Mouse (Mus musculus) myocyte (in vitro differentiated cells): ENCODE results near the gene Frmd4a.

Experiments
- CEBPB ChIP-seq: IDR thresholded peaks from 2 replicates; pipeline ENCODE4 v1.6.1; 2011; ENCODE audit warnings: mild to moderate bottlenecking, moderate library complexity; ENCODE audit not compliant: poor library complexity, insufficient read depth, severe bottlenecking
- E2F4 ChIP-seq: IDR thresholded peaks from one replicate; pipeline ENCODE4 v1.6.1; 2011; ENCODE audit warnings: mild to moderate bottlenecking, control low read depth, moderate library complexity; ENCODE audit not compliant: insufficient read depth
- MAX ChIP-seq: IDR thresholded peaks from one replicate; pipeline ENCODE4 v1.6.1; 2011; ENCODE audit warnings: low read depth, mild to moderate bottlenecking, control low read depth
- MYOD1 ChIP-seq, 3 experiments: IDR thresholded peaks; one replicate each; pipeline ENCODE4 v1.6.1; 2011; ENCODE audit warnings: control low read depth in 2 of 3, low read depth in 2 of 3, mild to moderate bottlenecking in 2 of 3, moderate library complexity in 1 of 3; ENCODE audit not compliant: insufficient read length in 2 of 3, control insufficient read depth in 1 of 3
- MYOG ChIP-seq, 3 experiments: IDR thresholded peaks; one replicate each; pipeline ENCODE4 v1.6.1; 2011; ENCODE audit warnings: control low read depth in 2 of 3, low read depth in 2 of 3, mild to moderate bottlenecking in 2 of 3; ENCODE audit not compliant: insufficient read length in 2 of 3, control insufficient read depth in 1 of 3, insufficient read depth in 1 of 3
- POLR2A ChIP-seq: IDR thresholded peaks from one replicate; pipeline ENCODE4 v1.6.1; 2011; ENCODE audit warnings: low read depth, mild to moderate bottlenecking, control low read depth, moderate library complexity; ENCODE audit not compliant: insufficient read length
- POLR2AphosphoS2 ChIP-seq: IDR thresholded peaks from one replicate; pipeline ENCODE4 v1.6.1; 2011; ENCODE audit warnings: low read depth, control low read depth; ENCODE audit not compliant: insufficient read length
- REST ChIP-seq: IDR thresholded peaks from one replicate; pipeline ENCODE4 v1.6.1; 2011; ENCODE audit warnings: mild to moderate bottlenecking, control low read depth, moderate library complexity; ENCODE audit not compliant: insufficient read depth, insufficient read length
- SRF ChIP-seq: IDR thresholded peaks from one replicate; pipeline ENCODE4 v1.6.1; 2011; ENCODE audit warnings: low read depth; ENCODE audit not compliant: control insufficient read depth, insufficient read length
- TCF12 ChIP-seq: IDR thresholded peaks from one replicate; pipeline ENCODE4 v1.6.1; 2011; ENCODE audit warnings: mild to moderate bottlenecking, control low read depth; ENCODE audit not compliant: poor library complexity, insufficient read depth, severe bottlenecking
- TCF3 ChIP-seq: IDR thresholded peaks from one replicate; pipeline ENCODE4 v1.6.1; 2011; ENCODE audit warnings: low read depth, control low read depth; ENCODE audit not compliant: insufficient read length
- USF1 ChIP-seq: IDR thresholded peaks from one replicate; pipeline ENCODE4 v1.6.1; 2011; ENCODE audit warnings: low read depth, mild to moderate bottlenecking, control low read depth, moderate library complexity

DNA sequence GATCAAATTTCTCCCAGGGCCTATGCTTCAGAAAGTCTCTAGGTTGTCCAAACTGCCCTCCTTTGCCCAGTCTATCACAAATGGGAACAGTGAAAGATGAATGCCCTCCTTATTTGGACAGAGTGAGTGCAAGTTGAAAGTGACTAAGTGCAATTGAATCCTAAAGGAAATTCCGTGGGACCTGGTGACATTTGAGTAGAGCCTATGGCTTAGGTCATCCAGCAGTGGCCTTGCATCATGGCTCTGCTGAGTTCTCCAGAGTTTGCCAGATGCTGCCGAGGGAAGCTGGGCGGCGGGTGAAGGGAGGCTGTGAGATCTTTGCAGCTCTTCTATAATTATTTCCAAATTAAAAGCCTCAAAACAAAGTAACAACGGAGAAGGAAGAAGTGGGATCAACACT, 459.8 kb downstream of the Frmd4a start:
- no peak for TF ChIP-seq TCF12
- peak; percentile 29 for TF ChIP-seq POLR2A
- TF ChIP-seq MYOD1 (IDR thresholded peaks at IDR 0.05; ENCODE audit: control insufficient read depth in 1 of 3, insufficient read length in 2 of 3, low read depth in 2 of 3), result no peak
- no peak for TF ChIP-seq POLR2AphosphoS2
- TF ChIP-seq CEBPB, result peak; percentile 94
- TF ChIP-seq MYOG (IDR thresholded peaks at IDR 0.05; ENCODE audit: control insufficient read depth in 1 of 3, insufficient read depth in 1 of 3, insufficient read length in 2 of 3, low read depth in 2 of 3), result peak in 1 of 3 experiments; percentile 16
- no peak for TF ChIP-seq MAX
- TF ChIP-seq TCF3, result no peak
- no peak for TF ChIP-seq USF1
- TF ChIP-seq SRF, result peak; percentile 77
- TF ChIP-seq E2F4, result no peak
- TF ChIP-seq REST, result no peak
